Mouse (Mus musculus): ENCODE data around the gene Olfr350.

Olfr350 gene

DNA sequence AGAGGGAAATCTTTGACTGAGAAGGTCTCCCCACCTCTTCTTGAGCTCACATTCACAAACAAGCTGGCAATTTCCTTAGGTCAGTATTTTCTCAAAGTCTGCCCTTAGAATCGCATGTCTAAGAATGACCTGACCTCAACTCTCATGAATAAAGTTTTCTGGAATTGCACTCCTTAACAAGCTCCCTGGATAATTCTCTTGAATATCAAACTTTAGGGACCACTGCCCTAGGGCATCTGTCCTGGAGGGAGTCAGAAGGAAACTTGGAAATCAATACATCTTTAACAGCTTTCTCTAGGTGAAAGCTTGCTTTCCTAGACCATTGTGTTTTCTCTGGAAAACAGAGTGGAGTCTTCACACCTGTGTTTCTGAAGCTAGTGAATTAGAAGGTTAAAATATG, at the start of gene Olfr350:
TSS of gene Olfr350 (plus strand) at position 301 of the 400 bp plus-strand sequence.
- no peak for DNase-seq (ENCODE audit: low read depth, low spot score)

DNA sequence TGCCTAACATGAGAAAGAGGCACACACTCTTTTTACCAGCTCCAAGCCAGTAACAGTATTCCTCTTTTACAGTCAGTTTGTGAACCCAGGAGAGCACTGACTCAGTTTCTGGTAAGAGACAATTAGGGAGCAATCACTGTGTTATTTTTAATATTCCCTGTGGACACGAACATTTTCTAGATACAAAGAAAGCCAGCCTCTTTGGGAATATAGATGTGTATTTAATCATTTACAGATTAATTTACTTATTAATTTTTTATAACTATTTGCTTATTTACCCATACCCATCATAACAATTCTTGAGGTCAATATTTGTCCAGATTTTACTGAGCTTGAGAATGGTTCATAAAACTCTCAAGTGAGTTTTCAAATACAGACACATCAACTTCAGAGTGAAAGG, 29.2 kb upstream of the Olfr350 start, which contains the start of gene Olfr3:
TSS of gene Olfr3 (minus strand) at position 101 of the 400 bp plus-strand sequence.
- no peak for DNase-seq (ENCODE audit: low read depth, low spot score)

GRCm38 (mm10) chr2:36862560-36862959, 16.4 kb downstream of the Olfr350 start, which contains the start of gene Olfr351:
Olfr351 (minus strand) TSS chr2:36862660.
- DNase-seq (ENCODE audit: low read depth, low spot score): no peak

DNA sequence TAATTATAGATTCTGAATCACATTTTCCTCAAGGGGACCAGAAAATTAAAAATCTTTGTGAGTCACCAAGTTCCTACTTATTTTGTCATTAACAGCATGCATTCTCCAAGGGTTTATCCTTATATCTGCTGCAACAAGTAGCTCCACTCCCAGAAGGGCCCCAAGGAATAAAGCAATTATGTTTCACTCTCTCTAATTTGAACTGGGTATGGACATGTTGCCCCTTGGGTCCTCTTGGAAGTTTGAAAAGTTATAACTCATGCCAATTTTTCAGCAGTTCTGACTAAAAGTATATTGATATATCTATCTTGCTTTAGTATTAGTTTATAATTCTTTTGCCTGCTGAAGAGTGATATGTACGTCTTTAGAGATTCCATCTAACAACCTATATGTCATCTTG, 22.1 kb downstream of the Olfr350 start, which contains the start of gene Olfr352:
TSS of gene Olfr352 (plus strand) at position 301 of the 400 bp plus-strand sequence.
- no peak for DNase-seq (ENCODE audit: low read depth, low spot score)

GRCm38 (mm10) chr2:36892836-36893235, 46.7 kb downstream of the Olfr350 start, which contains the start of gene Olfr353:
Olfr353 (minus strand) TSS chr2:36892936.
- DNase-seq (ENCODE audit: low read depth, low spot score): no peak

- no peak for DNase-seq (ENCODE audit: low read depth, low spot score)
These were observed 51.0 kb downstream of the Olfr350 start for GRCm38 (mm10) chr2:36897114-36897513.
